Mouse (Mus musculus) cerebellum, postnatal 4 days (tissue): ENCODE results near the gene Scn10a.
A peak's percentile ranks its signal among the peaks of the same experiment; 100 is the strongest.

Experiments
- DNase-seq, 2 experiments: peaks; one replicate each; pipeline ENCODE4 v3.0.0; 2022; ENCODE audit warnings: low spot score in 2 of 2, mixed read lengths in 1 of 2

Gene Scn10a

DNA sequence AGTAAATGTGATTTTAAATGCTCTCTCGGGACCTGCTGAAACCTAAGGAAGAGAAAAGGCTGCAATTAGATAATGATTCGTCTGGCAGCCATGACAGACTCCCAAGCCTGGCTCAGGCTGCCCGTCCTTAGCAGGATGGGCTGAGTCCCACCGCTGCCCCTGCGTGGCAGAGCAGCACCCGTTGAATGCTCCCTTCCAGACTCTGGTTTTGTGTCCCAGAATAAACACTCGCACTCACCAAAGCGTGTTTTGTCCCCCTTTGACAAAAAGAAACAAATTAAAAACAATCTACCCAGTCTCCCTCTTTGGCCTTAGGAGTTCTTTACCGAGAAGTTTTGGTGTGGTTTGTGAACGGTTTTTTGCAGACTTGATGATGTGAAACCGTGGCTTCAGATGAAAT is at the start of gene Scn10a:
Gene Scn10a, minus strand, starts transcription at position 101 of the 400 bp plus-strand sequence.
- DNase-seq: no peak

DNA sequence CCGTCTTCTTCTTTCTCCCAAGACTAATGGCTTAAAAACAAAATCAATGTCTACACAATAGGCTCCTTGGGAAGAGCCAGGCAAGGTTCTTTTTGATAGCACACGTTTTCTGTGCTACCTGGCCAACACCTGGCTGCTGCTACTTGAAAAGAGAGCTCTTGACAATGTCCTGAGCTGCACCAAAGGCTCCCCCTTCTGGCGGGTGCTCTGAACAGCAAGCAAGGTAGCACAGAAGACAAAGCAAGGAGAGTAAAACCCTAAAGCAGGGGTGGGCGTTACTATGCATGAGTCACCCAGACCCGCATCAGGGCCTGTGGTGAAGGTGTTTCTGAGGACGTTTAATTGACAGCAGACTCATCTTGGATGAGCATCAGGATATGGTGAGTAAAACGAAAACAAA is 49.5 kb upstream of the Scn10a start:
- DNase-seq: peak in 1 of 2 experiments; percentile 10

DNA sequence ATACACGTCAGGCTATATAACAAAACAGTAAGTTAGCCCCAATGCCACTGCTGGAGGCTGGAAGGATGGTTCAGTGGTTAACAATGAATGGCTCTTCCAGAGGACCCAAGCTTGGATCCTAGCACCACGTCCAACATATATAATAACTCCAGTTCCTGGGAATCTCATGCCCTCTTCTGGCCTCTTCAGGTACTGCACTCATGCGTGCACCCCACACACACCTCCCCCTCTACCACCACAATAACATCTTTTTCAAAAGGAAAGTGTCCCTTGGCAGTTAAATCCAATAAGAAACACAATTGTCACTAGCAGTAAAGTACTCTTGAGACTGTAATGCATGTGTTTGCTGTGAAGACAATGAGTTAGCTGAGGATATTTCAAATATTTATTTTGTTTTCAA is 41.1 kb upstream of the Scn10a start:
- DNase-seq: no peak

DNA sequence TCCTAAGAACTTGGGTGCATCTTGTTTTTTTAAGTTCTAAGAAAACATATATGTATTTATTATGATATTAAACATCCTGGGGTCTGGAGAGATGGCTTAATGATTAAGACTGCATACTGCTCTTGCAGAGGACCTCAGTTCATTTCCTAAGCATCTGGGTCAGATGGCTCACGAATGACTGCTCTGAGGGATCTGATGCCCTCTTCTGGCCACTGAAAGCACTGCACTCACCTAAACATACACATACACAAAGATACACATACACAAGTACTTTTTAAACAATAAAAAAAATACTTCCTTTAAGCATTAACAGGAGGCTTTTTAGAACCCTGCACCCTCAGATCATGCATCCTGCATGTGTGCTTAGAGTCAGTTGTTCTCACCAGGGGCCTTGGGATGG is 40.3 kb upstream of the Scn10a start:
- DNase-seq: no peak

DNA sequence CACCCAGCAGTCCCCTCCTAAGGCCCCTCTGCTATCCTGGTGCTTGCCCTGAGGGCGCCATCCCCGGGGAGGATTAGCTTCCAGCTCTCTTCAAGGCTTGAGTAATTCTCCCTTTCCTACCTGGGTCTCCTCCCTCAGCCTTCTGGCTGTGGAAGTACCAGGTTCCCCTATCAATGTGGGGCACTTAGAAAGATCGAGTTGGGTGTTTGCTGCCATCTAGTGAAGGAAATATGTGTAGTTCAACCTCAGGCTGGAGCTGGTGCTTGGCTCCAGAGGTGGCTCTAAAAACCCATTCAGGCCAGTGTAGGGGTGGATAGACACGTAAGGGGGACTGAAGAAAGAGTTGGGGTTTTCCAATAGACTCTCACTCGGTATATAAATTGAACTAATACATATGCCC is 32.4 kb upstream of the Scn10a start:
- DNase-seq: peak in 1 of 2 experiments; percentile 16

DNA sequence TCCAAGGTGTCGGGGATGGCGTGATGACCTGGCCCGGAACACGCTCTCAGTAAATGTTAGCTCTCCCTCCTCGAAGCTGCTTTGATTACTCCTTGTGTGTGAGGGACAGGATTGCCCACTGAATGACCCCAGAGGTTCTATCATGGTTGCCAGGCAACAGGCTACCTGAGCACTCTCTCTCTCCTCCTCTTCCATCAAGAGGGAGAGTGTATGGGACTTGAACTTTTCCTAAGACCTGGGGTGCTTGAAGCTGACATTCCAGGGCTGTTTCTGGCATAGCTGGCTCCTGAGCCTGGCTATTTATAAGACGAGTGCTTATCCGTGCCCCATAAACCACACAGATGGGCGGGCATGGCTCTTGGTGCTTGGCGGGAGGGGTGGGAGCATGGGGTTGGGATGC is 30.0 kb upstream of the Scn10a start:
- DNase-seq: no peak

DNA sequence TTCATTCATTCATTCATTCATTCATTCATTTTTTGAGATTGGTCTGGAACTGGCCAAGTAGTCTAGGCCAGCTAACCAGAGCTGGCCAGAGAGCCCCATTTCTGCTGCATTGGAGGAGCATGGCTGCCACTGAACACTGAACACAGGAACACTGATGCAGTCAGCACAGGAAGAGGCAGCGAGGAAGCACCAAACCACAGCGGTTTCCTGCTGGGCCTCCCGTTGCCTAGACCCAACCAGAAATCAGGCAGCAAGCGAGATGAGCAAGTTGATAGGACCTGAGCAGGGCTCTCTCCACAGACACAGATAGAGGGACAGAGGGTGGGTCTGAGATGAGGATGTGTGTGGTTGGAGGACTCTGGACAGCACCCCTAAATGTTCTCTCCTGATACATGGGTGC is 24.8 kb upstream of the Scn10a start:
- DNase-seq: no peak

DNA sequence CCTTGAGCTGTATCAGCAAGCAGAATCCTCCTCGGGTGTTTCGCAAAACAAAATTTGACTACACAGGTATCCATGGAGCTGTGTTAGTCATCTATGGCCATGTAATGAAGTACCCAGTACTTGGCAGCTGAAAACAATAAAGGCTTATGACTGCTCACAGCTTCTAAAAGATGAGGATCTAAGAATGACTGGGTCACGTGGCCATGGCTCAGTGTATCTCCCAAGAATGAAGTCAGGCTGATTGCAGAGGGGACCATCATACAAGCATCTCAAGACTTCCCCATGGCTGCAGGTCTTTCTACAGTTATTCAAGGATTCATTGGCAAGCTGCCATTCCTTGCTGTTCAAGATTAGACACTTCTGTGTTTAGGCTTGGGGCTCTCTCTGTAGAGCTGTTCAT is 24.2 kb upstream of the Scn10a start:
- DNase-seq: no peak

DNA sequence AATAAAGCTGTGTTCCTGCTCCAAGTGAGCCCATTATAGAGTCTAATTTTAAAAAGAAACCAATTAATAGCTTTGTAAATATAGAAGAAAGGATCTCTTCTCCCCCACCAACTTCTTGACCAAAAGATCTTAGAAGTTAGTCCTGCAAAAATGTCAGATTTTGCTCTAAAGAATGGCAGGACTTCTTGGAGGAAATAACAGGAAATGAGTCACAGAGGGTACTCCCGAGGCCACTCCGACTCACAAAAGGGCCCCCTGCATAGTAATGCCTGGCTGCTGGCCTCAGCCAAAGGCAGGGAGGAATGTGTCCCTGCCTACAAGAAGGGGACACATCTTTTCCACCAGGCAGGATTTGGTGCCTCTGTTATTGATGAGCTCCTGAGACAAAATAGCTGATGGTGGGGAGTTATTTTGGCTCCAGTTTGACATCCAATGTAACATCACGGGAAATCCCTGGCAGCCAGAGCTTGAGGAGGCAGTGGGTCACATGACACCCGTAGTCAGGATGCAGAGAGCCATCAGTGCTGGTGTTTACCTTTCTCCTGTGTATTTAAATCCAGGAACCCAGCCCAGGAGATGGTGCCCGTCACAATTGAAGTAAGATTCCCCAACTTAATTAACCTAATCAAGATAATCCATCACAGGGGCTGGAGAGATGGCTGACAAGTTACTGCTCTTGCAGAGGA is 22.1 kb upstream of the Scn10a start:
- DNase-seq: no peak

DNA sequence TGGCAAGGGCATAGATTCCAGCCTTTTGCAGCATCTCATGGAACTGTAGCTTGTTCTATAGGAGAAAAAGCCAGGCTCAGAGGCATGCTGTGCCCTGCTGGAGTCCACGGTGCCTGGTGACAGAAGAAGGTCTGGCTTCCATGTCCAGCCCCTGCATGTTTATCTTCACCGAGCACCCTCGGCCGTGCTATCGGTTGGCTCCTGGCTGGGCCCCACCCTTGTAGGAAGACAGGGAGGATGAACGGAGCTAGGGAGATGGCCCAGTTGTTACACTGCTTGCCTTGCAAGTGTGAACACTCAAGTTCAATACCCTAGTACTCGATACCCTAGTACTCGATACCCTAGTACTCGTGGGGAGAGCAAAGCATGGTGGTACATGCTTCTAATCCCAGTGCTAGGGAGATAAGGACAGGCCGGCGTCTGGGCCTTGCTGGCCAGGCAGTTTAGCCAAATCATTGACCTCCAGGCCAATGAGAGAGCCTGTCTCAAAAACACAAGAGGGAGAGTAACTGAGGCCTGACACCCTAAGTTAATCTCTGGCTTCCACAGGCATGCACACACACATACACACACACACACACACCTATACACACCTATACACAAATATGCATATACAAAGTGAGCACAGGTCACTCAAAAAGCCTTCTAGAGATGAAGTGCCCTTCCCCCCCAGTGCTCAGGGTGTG is 9.4 kb upstream of the Scn10a start:
- no peak for DNase-seq

DNA sequence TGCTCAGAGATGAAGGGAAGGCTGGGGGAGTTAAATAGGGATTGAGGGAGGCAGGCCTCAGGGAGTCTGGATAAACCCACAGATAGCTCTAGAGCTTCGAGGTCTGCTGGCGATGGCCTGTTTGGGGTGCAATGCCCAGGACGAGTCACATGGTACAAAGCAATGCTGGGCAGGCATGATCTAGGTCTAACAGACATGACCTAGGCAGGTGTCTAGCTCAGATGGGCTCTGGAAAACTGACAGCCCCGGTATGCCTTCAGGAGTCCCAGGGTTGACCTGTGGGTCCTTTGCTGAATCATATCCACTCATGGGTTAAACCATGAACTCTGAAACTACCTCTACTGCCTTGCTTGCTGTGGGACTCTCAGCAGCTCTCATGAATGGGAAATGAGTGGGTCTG is 7.9 kb upstream of the Scn10a start:
- no peak for DNase-seq

DNA sequence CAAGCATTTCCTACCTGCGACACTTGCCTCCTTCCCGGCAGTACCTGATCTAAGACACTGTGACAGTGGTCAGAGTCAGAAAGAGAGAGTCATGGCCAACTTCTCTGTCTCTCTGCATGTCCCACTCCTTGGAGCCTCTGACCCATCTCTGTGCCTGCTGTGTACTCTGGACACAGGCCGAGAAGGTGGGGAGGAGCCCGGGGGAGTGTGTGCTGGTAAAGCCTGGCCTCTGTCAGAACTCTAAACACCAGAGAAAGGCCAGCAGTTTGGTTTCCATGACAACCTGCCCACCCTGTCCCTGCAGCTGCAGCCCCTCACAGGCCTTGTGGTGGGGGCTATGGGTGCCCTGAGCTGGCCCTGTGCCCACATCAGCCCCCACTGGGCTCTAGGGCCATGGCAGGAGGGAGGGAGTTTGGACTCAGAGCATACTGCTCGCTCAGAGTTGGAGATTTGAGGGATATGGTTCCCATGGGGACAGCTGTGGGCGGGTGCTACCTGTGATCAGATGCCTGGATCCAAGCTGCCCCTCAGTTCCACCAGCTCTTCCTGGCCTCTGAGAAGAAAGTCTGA is 6.3 kb upstream of the Scn10a start:
- DNase-seq: peak in 1 of 2 experiments; percentile 3

DNA sequence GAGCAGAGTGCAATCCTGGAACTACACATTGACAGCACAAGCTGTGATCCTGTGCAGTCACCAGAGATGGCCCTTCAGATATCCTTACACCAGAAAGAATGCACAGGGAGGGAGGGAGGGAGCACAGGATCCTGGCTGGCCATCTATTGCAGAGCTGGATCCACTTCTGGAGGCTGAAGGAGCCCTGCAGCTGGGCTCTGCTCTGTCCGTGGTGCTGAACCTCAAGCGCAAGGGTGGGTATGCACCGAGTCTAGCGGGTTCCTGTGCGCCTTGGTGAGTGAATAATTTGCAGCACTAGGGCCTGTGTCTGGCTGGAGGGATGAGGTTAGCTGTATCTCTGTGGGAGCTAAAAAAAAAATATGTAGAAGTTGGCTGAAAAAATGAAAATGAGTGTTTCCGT is 12.4 kb downstream of the Scn10a start:
- DNase-seq: no peak

DNA sequence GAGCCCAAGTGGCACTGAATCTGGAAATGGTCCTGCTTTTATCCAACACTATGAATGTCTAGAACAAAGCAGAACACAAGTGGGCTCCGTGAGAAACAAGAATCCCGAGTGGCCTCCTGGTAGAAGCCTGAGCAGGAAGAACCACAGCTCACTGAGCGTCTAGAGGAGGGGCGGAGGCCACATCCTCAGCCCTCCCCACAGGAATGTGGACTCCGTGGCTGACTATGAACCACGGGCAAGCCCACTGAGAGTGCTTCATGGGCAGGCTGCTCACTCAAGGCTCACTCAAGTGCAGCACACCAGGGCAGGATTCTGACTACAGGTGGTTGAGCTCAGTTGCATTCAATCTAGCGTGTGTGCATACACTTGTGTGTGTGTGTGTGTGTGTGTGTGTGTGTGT is 27.6 kb downstream of the Scn10a start:
- no peak for DNase-seq

DNA sequence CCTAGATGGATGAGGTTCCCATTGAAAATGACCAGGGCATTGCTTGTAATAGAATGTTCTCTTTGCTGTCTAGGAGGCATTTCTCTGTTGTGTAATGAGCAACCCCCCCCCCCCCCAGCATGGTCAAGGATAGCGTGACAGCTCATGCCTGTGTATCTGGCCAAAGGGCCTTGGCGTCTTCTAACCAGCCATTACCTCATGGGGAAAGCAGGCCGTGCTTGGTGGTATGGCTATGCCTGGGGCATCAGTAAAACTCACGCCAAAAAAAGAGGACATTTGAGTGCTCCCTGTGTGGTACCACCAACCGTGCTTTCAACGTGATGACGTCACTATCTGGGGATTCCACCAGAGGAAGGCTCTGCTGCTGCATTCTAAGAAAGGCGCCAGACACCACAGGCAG is 28.1 kb downstream of the Scn10a start:
- no peak for DNase-seq

DNA sequence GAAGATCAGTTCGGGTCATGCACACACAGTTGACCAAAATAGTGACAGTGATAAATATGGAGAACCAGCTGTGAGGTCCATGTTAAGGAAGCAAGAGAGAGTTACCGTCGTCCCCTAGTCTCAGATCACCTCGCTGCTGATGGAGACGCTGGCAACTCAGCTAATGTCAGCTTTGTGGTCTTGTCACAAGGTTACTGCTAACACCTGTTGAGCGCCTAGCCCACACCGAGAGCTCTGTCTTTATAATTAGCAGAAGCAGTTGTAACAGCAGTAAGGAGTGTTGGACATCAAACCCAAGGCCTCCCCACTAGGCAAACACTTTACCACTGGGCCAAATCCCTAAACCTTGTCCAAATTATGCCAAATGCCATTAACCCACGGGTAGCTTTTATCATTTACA is 31.2 kb downstream of the Scn10a start:
- DNase-seq: no peak

DNA sequence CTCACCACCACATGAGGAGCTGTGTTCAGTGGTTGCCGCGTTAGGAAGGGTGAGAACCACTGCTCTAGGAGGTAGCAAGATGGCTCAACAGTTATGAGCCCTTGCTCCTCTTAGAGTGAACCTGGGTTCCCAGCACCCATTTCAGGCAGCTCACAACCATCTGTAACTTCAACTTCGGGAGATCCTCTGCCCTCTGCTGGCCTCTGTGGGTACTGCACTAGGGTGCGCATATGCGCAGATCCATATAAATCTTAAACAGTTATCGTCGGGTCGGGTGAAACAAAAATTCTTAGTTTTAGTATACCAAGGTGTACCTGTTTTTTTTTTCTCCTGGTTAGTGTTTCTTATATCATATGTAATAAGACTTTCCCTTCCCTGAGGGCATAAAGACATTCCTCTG is 32.9 kb downstream of the Scn10a start:
- no peak for DNase-seq

DNA sequence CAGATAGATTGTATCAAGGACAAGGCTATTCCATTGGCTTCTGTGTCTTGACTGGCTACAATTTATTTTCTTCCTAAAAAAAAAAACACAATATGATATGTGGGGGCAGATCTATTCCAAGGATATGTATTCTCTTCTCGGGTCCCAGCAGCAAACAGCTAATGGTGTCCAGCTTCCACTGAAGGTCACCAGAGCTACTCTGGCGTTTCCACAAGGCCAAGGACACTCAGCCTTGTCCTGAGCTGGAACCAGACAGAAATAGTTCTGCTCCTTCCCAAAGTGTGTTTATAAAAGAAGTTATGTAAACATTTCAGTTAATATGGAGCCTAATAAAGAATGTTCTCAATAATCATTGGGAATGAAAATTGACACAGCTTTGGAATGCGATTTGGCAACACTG is 38.2 kb downstream of the Scn10a start:
- DNase-seq: no peak

DNA sequence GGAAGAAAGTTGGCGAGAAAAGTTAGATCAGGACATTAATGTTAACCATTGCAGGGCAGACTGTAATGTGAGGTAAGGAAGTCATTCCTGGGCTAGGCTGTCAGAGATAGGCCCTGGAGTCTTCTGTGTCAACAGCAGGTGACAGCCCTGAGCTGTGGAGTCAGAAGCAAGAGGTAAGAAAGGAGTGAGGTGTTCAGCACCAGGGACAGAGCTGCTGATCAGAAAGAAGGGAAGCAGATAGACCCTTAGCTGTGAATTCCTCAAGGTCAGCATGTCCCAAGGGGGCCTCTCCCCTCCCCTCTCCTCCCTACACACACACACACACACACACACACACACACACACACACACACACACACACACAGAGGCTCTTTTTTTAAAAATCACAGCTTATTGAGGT is 55.0 kb downstream of the Scn10a start:
- DNase-seq: no peak

DNA sequence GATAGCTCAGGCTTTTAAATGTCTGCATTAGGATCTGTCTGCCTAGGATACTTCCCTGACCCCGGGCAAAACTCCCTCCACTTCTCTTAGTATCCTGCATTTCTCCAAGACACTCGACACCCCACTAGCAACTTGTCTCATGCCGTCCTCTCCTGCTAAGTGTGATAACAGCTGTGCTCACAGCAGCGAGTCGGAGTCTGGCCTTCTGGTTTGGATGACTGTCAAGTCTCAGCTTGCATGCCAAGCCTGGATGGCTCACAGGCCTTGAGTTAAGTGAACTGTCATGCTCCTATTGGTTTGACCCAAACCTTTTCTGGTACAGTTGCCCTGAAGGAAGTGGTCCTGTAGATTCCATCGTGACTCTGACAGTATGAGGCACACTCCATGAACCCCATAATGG is 63.0 kb downstream of the Scn10a start:
- peak in 1 of 2 experiments; percentile 61 for DNase-seq

DNA sequence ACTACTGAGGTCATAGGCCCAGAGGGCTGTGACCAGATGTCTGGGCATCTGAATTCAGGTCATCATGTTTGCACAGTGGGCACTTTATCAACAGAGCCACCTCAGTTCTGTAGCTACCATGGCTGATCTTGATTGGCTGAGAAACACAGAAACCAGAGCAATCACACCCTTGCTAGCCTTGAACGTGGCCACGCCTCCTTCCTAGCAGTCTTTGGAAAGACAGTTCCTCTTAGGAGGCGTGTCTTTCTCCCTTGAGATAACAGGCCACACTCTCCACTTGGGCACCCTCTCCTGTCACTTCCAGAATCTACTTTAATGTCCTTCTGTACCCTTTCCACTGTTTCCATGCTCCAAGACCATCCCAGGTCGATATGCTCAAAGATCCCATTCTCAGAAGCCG is 65.4 kb downstream of the Scn10a start:
- DNase-seq: no peak

DNA sequence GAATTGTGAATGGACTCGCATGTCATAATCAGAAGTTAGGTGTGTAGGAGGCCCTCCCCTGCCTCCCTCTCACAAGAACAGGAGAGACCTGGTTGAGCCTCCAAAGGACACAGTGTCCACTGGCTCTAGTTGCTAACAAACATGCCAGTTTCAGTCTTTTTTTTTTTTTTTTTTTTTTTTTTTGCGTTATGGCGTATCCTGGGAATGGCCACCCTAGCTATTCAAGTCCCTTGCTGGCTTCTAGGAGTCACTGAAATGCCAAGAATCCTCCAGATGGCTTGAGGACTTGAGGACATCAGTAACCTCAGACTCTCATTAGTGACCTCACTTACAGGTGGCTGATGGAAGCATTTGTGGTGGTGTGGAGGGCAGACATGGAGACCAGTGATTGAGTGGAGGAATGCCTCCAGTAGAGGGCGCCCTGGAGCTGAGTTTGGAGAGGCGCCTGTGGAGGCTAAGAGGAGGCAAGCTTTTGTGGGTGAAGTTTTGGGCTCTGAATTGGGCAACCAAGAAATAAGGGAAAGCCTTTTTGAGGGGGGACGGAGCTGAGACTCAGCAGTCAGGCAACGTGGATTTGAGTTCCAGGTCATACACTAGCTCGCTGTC is 72.1 kb downstream of the Scn10a start:
- DNase-seq: peak; percentile 50 to 74

DNA sequence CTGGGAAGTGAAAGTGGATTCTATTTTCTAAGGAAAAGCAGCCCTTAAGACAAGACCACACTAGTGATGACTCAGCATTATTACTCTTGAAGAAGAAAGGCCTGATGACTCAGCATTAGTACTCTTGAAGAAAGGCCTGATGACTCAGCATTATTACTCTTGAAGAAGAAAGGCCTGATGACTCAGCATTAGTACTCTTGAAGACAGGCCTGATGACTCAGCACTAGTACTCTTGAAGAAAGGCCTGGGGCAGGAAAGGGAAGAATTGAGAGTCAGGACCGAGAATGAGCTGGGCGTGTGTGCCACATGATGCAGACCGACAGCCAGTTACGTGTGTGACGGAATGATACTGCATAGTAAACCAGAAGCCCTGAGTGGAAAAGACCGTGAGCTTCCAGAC is 77.1 kb downstream of the Scn10a start:
- DNase-seq: no peak
